8 mouse cellular contexts compared by ENCODE assay signal in the genomic region with DNA sequence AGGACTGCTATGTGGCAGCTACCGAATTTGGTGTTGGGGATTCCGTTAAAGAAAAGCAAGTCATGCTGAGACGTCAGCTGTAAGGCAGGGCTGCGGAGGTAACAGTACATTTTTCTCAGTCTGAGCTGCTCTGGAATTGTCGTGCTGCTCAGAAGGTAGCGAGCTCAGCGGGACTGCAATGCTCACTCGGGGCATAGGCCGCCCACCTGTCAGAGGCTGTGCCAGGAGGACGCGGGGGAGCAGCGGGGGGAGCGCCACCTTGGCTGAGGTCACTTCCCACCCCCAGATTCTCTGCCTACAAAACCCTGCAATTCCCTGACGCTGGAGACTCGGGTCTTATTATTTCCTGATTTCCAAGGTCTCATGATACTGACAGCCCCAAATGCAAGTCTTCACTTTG. TPM values are rescaled to one million over a fixed set of nuclear protein-coding genes. Genes with fewer than 3 reads are reported as not detected.
DNase-seq lines count a peak whose midpoint lies in the region; ATAC-seq and TF ChIP-seq lines count a peak whose summit lies in the region.

No protein-coding gene starts in this region.

- H3K27ac ChIP-seq in kidney, embryonic 14.5 days (ENCODE audit: low read depth, low read length), result peak overlapping the region; percentile 82
- peak overlapping the region; percentile 90 for H3K27ac ChIP-seq in brown adipose tissue, adult 24 weeks (replicated peaks; ENCODE audit: low read depth, low read length)
- H3K27ac ChIP-seq in forebrain, embryonic 10.5 days, result peak overlapping the region; percentile 87
- peak overlapping the region; percentile 95 for H3K27ac ChIP-seq in hindbrain, embryonic 15.5 days (replicated peaks)
- peak overlapping the region; percentile 74 for H3K27ac ChIP-seq in liver, adult 2 months (replicated peaks; ENCODE audit: insufficient read depth, low read depth, low read length)
- 0 out of 2 replicates have a peak overlapping the region, but pooled peaks have one; percentile 54 for H3K27ac ChIP-seq in neural tube, embryonic 12.5 days

- H3K4me2 ChIP-seq in kidney, embryonic 14.5 days (replicated peaks; ENCODE audit: low read depth, low read length), result peak overlapping the region; percentile 90
- H3K4me2 ChIP-seq in hindbrain, embryonic 15.5 days, result peak overlapping the region; percentile 99
- H3K4me2 ChIP-seq in neural tube, embryonic 12.5 days (replicated peaks), result peak overlapping the region; percentile 79

- 3% methylated on average over 15 of the region's 15 CpGs for WGBS in kidney, embryonic 14.5 days
- 6% methylated on average over 15 of the region's 15 CpGs for WGBS in forebrain, embryonic 10.5 days
- WGBS in hindbrain, embryonic 15.5 days, result 3% methylated on average over 15 of the region's 15 CpGs
- 3% methylated on average over 15 of the region's 15 CpGs for WGBS in liver, adult 2 months
- WGBS in neural tube, embryonic 12.5 days, result 7% methylated on average over 15 of the region's 15 CpGs

- TF ChIP-seq POLR2A in liver, adult 2 months (IDR thresholded peaks at IDR 0.05; ENCODE audit: extremely low read depth, insufficient read depth, low read length), result no peak

- H3K79me2 ChIP-seq in liver, adult 2 months (ENCODE audit: control insufficient read depth, insufficient read depth, low read length), result no peaks in the 10 kb centered on the region

- no peak for TF ChIP-seq CTCF in liver, adult 2 months (IDR thresholded peaks at IDR 0.05; ENCODE audit: low read depth, low read length)

- peak overlapping the region; percentile 68 for H3K9ac ChIP-seq in kidney, embryonic 14.5 days (ENCODE audit: low read depth, low read length)
- peak overlapping the region; percentile 60 for H3K9ac ChIP-seq in hindbrain, embryonic 15.5 days
- H3K9ac ChIP-seq in liver, adult 2 months (ENCODE audit: low read depth, low read length), result peak overlapping the region; percentile 81
- H3K9ac ChIP-seq in neural tube, embryonic 12.5 days, result peak overlapping the region; percentile 58

- H3K4me1 ChIP-seq in kidney, embryonic 14.5 days (ENCODE audit: control insufficient read depth, insufficient read depth, low read length), result peaks cover 5% of the 10 kb centered on the region; the same call in 1 of the 2 replicates
- H3K4me1 ChIP-seq in brown adipose tissue, adult 24 weeks (ENCODE audit: control insufficient read depth, insufficient read depth, insufficient read length, low read length), result no peaks in the 10 kb centered on the region
- peaks cover 19% of the 10 kb centered on the region for H3K4me1 ChIP-seq in forebrain, embryonic 10.5 days
- peaks cover 18% of the 10 kb centered on the region for H3K4me1 ChIP-seq in hindbrain, embryonic 15.5 days (replicated peaks)
- H3K4me1 ChIP-seq in liver, adult 2 months (ENCODE audit: control insufficient read depth, insufficient read depth, low read length), result peaks cover 6% of the 10 kb centered on the region; the same call in 1 of the 2 replicates
- peaks cover 7% of the 10 kb centered on the region; the same call in 1 of the 2 replicates for H3K4me1 ChIP-seq in neural tube, embryonic 12.5 days

- no peak for DNase-seq in kidney, adult 18-20 months
- peak; percentile 19 for DNase-seq in forebrain, embryonic 10.5 days (ENCODE audit: extremely low spot score, low spot score)
- peak; percentile 36 for DNase-seq in liver, adult 2 months (ENCODE audit: extremely low read depth, low read depth, low spot score)
- peak; percentile 66 to 72 for DNase-seq in thymus, adult 18-20 months

- ATAC-seq in kidney, embryonic 14.5 days (ENCODE audit: low FRiP score, low TSS enrichment), result peak; percentile 25
- peak; percentile 12 for ATAC-seq in hindbrain, embryonic 15.5 days (ENCODE audit: low FRiP score, low read depth)
- no peak; the same call in 1 of the 2 replicates for ATAC-seq in neural tube, embryonic 12.5 days (ENCODE audit: low FRiP score, low read depth)

- H3K9me3 ChIP-seq in kidney, embryonic 14.5 days (ENCODE audit: control insufficient read depth, low read length), result no peaks in the 10 kb centered on the region
- no peaks in the 10 kb centered on the region for H3K9me3 ChIP-seq in forebrain, embryonic 10.5 days
- no peaks in the 10 kb centered on the region for H3K9me3 ChIP-seq in hindbrain, embryonic 15.5 days
- no peaks in the 10 kb centered on the region for H3K9me3 ChIP-seq in neural tube, embryonic 12.5 days

- H3K4me3 ChIP-seq in kidney, embryonic 14.5 days (ENCODE audit: low read length), result peak overlapping the region; percentile 87
- H3K4me3 ChIP-seq in brown adipose tissue, adult 24 weeks (ENCODE audit: insufficient read depth, low read depth, low read length), result peak overlapping the region; percentile 60
- peak overlapping the region; percentile 86 for H3K4me3 ChIP-seq in forebrain, embryonic 10.5 days
- H3K4me3 ChIP-seq in hindbrain, embryonic 15.5 days, result peak overlapping the region; percentile 82
- H3K4me3 ChIP-seq in liver, adult 2 months (ENCODE audit: insufficient read depth, low read depth, low read length), result peak overlapping the region; percentile 77
- H3K4me3 ChIP-seq in neural tube, embryonic 12.5 days, result peak overlapping the region; percentile 55

- H3K36me3 ChIP-seq in kidney, embryonic 14.5 days (ENCODE audit: control insufficient read depth, insufficient read depth, low read length), result peaks cover 16% of the 10 kb centered on the region; the same call in 1 of the 2 replicates
- H3K36me3 ChIP-seq in forebrain, embryonic 10.5 days (replicated peaks), result peaks cover 14% of the 10 kb centered on the region
- no peaks in the 10 kb centered on the region for H3K36me3 ChIP-seq in hindbrain, embryonic 15.5 days
- H3K36me3 ChIP-seq in liver, adult 2 months (ENCODE audit: control insufficient read depth, insufficient read depth, low read length), result peaks cover 2% of the 10 kb centered on the region; the same call in 1 of the 2 replicates
- H3K36me3 ChIP-seq in neural tube, embryonic 12.5 days, result no peaks in the 10 kb centered on the region

- no peaks in the 10 kb centered on the region for H3K27me3 ChIP-seq in kidney, embryonic 14.5 days (ENCODE audit: control insufficient read depth, insufficient read depth, low read length)
- H3K27me3 ChIP-seq in forebrain, embryonic 10.5 days (ENCODE audit: poor library complexity, severe bottlenecking), result 0 out of 2 replicates have a peak, but pooled peaks cover 12% of the 10 kb centered on the region
- no peaks in the 10 kb centered on the region for H3K27me3 ChIP-seq in hindbrain, embryonic 15.5 days
- H3K27me3 ChIP-seq in liver, adult 2 months (ENCODE audit: control insufficient read depth, insufficient read depth, low read length), result no peaks in the 10 kb centered on the region
- H3K27me3 ChIP-seq in neural tube, embryonic 12.5 days (replicated peaks), result no peaks in the 10 kb centered on the region

RNA-seq across cellular contexts. Expression of gene Stx1b, which starts 16.5 kb away (rescaled TPM):
- 2.6 and 4.4 TPM in 2 replicates for polyA plus RNA-seq in kidney, embryonic 14.5 days (2014; fragmentation: Nextera tagmentation; extraction: Ambion mirVana)
- 4.8 and 8.4 TPM in 2 replicates for polyA plus RNA-seq in brown adipose tissue, adult 24 weeks (2012; ENCODE audit: insufficient read depth, insufficient read length, missing spikeins)
- polyA plus RNA-seq in forebrain, embryonic 10.5 days (2016; fragmentation: Nextera tagmentation; extraction: Ambion mirVana), result 5.5 and 6.1 TPM in 2 replicates
- polyA plus RNA-seq in hindbrain, embryonic 15.5 days (2015; fragmentation: Nextera tagmentation; extraction: Ambion mirVana), result 63.4 and 72.5 TPM in 2 replicates
- total RNA-seq in liver, adult 2 months (2014; rRNA removed), result 0.55 and 0.87 TPM in 2 replicates
- 7.9 TPM in 2 replicates for polyA plus RNA-seq in liver, adult 2 months (2012; rRNA removed)
- 19.0 and 19.2 TPM in 2 replicates for polyA plus RNA-seq in neural tube, embryonic 12.5 days (2016; fragmentation: Nextera tagmentation; extraction: Ambion mirVana)

RNA-seq across cellular contexts. Expression of gene Stx4a, which starts 16.8 kb away (rescaled TPM):
- 22.1 and 34.3 TPM in 2 replicates for polyA plus RNA-seq in kidney, embryonic 14.5 days (2014; fragmentation: Nextera tagmentation; extraction: Ambion mirVana)
- 89.1 and 91.8 TPM in 2 replicates for polyA plus RNA-seq in brown adipose tissue, adult 24 weeks (2012; ENCODE audit: insufficient read depth, insufficient read length, missing spikeins)
- 23.7 and 24.6 TPM in 2 replicates for polyA plus RNA-seq in forebrain, embryonic 10.5 days (2016; fragmentation: Nextera tagmentation; extraction: Ambion mirVana)
- polyA plus RNA-seq in hindbrain, embryonic 15.5 days (2015; fragmentation: Nextera tagmentation; extraction: Ambion mirVana), result 21.5 and 22.4 TPM in 2 replicates
- 16.7 and 18.5 TPM in 2 replicates for total RNA-seq in liver, adult 2 months (2014; rRNA removed)
- 34.7 and 38.3 TPM in 2 replicates for polyA plus RNA-seq in liver, adult 2 months (2012; rRNA removed)
- 19.2 and 19.3 TPM in 2 replicates for polyA plus RNA-seq in neural tube, embryonic 12.5 days (2016; fragmentation: Nextera tagmentation; extraction: Ambion mirVana)

RNA-seq across cellular contexts. Expression of gene Zfp646, which starts 35.1 kb away (rescaled TPM):
- polyA plus RNA-seq in kidney, embryonic 14.5 days (2014; fragmentation: Nextera tagmentation; extraction: Ambion mirVana), result 13.7 and 20.2 TPM in 2 replicates
- polyA plus RNA-seq in brown adipose tissue, adult 24 weeks (2012; ENCODE audit: insufficient read depth, insufficient read length, missing spikeins), result 6.3 and 6.8 TPM in 2 replicates
- polyA plus RNA-seq in forebrain, embryonic 10.5 days (2016; fragmentation: Nextera tagmentation; extraction: Ambion mirVana), result 18.6 and 19.5 TPM in 2 replicates
- 9.3 and 9.8 TPM in 2 replicates for polyA plus RNA-seq in hindbrain, embryonic 15.5 days (2015; fragmentation: Nextera tagmentation; extraction: Ambion mirVana)
- 8.8 and 11.5 TPM in 2 replicates for total RNA-seq in liver, adult 2 months (2014; rRNA removed)
- polyA plus RNA-seq in liver, adult 2 months (2012; rRNA removed), result 6.0 and 7.4 TPM in 2 replicates
- polyA plus RNA-seq in neural tube, embryonic 12.5 days (2016; fragmentation: Nextera tagmentation; extraction: Ambion mirVana), result 18.1 and 19.5 TPM in 2 replicates

RNA-seq across cellular contexts. Expression of gene Zfp668, which starts 35.7 kb away (rescaled TPM):
- 18.6 and 21.9 TPM in 2 replicates for polyA plus RNA-seq in kidney, embryonic 14.5 days (2014; fragmentation: Nextera tagmentation; extraction: Ambion mirVana)
- 1.4 TPM in 2 replicates for polyA plus RNA-seq in brown adipose tissue, adult 24 weeks (2012; ENCODE audit: insufficient read depth, insufficient read length, missing spikeins)
- 39.9 and 41.8 TPM in 2 replicates for polyA plus RNA-seq in forebrain, embryonic 10.5 days (2016; fragmentation: Nextera tagmentation; extraction: Ambion mirVana)
- polyA plus RNA-seq in hindbrain, embryonic 15.5 days (2015; fragmentation: Nextera tagmentation; extraction: Ambion mirVana), result 35.1 and 36.9 TPM in 2 replicates
- 0.65 and 0.94 TPM in 2 replicates for total RNA-seq in liver, adult 2 months (2014; rRNA removed)
- 2.1 and 2.2 TPM in 2 replicates for polyA plus RNA-seq in liver, adult 2 months (2012; rRNA removed)
- 34.7 and 38.9 TPM in 2 replicates for polyA plus RNA-seq in neural tube, embryonic 12.5 days (2016; fragmentation: Nextera tagmentation; extraction: Ambion mirVana)

RNA-seq across cellular contexts. Expression of gene Hsd3b7, which starts 40.5 kb away (rescaled TPM):
- polyA plus RNA-seq in kidney, embryonic 14.5 days (2014; fragmentation: Nextera tagmentation; extraction: Ambion mirVana), result 18.0 and 18.7 TPM in 2 replicates
- 39.6 and 47.1 TPM in 2 replicates for polyA plus RNA-seq in brown adipose tissue, adult 24 weeks (2012; ENCODE audit: insufficient read depth, insufficient read length, missing spikeins)
- polyA plus RNA-seq in forebrain, embryonic 10.5 days (2016; fragmentation: Nextera tagmentation; extraction: Ambion mirVana), result 5.4 and 5.8 TPM in 2 replicates
- polyA plus RNA-seq in hindbrain, embryonic 15.5 days (2015; fragmentation: Nextera tagmentation; extraction: Ambion mirVana), result 9.7 and 10.5 TPM in 2 replicates
- total RNA-seq in liver, adult 2 months (2014; rRNA removed), result 458 and 477 TPM in 2 replicates
- 1,150 and 1,162 TPM in 2 replicates for polyA plus RNA-seq in liver, adult 2 months (2012; rRNA removed)
- 7.8 and 9.0 TPM in 2 replicates for polyA plus RNA-seq in neural tube, embryonic 12.5 days (2016; fragmentation: Nextera tagmentation; extraction: Ambion mirVana)
